Comparison of ENCODE assay signal across 9 mouse cellular contexts in the genomic region with DNA sequence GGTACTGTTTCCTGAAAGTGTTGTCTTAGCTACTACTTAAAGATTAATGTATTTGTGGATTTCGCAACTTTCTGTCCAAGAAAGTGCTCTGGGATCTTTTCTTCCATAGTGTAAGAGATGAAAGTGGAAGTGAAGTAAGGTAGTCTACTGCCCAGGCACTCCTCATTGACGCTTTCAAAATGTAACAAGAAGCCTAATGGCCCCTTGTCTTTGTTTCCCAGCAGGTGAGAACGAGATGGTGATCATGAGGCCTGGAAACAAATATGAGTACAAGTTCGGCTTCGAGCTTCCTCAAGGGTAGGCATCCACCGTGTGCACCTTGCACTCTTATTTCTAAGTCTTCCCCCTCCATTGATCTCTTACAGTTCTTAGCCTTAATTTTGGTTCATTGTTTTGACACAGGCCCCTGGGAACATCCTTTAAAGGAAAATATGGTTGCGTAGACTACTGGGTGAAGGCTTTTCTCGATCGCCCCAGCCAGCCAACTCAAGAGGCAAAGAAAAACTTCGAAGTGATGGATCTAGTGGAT. TPM values are rescaled to one million over a fixed set of nuclear protein-coding genes. Genes with fewer than 3 reads are reported as not detected.
DNase-seq lines count a peak whose midpoint lies in the region; ATAC-seq and TF ChIP-seq lines count a peak whose summit lies in the region.
"Had no signal": no experiment of that assay in that cellular context is flagged by ENCODE, and none has a peak within 500 bp of the region (broad histone marks: within the 10 kb centered on the region; RNA-seq: fewer than 3 reads in every experiment).

No protein-coding gene starts in this region.

- H3K27ac ChIP-seq in liver, adult 2 months (replicated peaks; ENCODE audit: insufficient read depth, low read depth, low read length) = peak overlapping the region; percentile 79
- H3K27ac ChIP-seq in embryonic facial prominence, embryonic 11.5 days (replicated peaks; ENCODE audit: low read depth, low read length) = no peak overlapping the region
- 0 out of 2 replicates have a peak overlapping the region, but pooled peaks have one; percentile 60 for H3K27ac ChIP-seq in hindbrain, embryonic 15.5 days (replicated peaks)
- H3K27ac ChIP-seq in midbrain, embryonic 14.5 days (replicated peaks; ENCODE audit: low read depth, low read length) = no peak overlapping the region

- H3K4me1 ChIP-seq in liver, adult 2 months (ENCODE audit: control insufficient read depth, insufficient read depth, low read length) = peaks cover 16% of the 10 kb centered on the region
- peaks cover 3% of the 10 kb centered on the region for H3K4me1 ChIP-seq in embryonic facial prominence, embryonic 11.5 days (ENCODE audit: control insufficient read depth, insufficient read depth, low read length)
- H3K4me1 ChIP-seq in hindbrain, embryonic 15.5 days (replicated peaks) = peaks cover 60% of the 10 kb centered on the region
- H3K4me1 ChIP-seq in midbrain, embryonic 14.5 days (ENCODE audit: control insufficient read depth, insufficient read depth, low read length) = peaks cover 40% of the 10 kb centered on the region

- TF ChIP-seq CTCF in liver, adult 2 months (IDR thresholded peaks at IDR 0.05; ENCODE audit: low read depth, low read length) = no peak

- H3K4me3 ChIP-seq in liver, adult 2 months (ENCODE audit: insufficient read depth, low read depth, low read length) = peak overlapping the region; percentile 68
- peak overlapping the region; percentile 72 for H3K4me3 ChIP-seq in embryonic facial prominence, embryonic 11.5 days (ENCODE audit: low read depth, low read length)
- peak overlapping the region; percentile 53 for H3K4me3 ChIP-seq in hindbrain, embryonic 15.5 days
- peak overlapping the region; percentile 72 for H3K4me3 ChIP-seq in midbrain, embryonic 14.5 days (replicated peaks; ENCODE audit: low read depth, low read length)

- H3K4me2 ChIP-seq in embryonic facial prominence, embryonic 11.5 days (ENCODE audit: low read depth, low read length) = peak overlapping the region; percentile 58
- H3K4me2 ChIP-seq in hindbrain, embryonic 15.5 days = peak overlapping the region; percentile 90
- H3K4me2 ChIP-seq in midbrain, embryonic 14.5 days (ENCODE audit: low read length) = peak overlapping the region; percentile 76

- ATAC-seq in embryonic facial prominence, embryonic 11.5 days (replicated peaks; ENCODE audit: insufficient number of reproducible peaks, low FRiP score, low TSS enrichment, low read depth) = no peak
- no peak for ATAC-seq in hindbrain, embryonic 15.5 days (ENCODE audit: low FRiP score, low read depth)
- no peak for ATAC-seq in midbrain, embryonic 14.5 days (ENCODE audit: low FRiP score, low TSS enrichment)

- DNase-seq in liver, adult 2 months (ENCODE audit: extremely low read depth, low read depth, low spot score) = peak; percentile 28
- DNase-seq in liver = no peak
- no peak for DNase-seq in embryonic facial prominence, embryonic 11.5 days (ENCODE audit: low spot score)
- DNase-seq in midbrain, embryonic 14.5 days = no peak
- no peak for DNase-seq in frontal cortex, postnatal 10 days (ENCODE audit: low spot score in 2 of 2)
- DNase-seq in right cerebral cortex, postnatal 4 days = no peak
- DNase-seq in gastrocnemius, postnatal 36 days = no peak

- H3K36me3 ChIP-seq in liver, adult 2 months (ENCODE audit: control insufficient read depth, insufficient read depth, low read length) = peaks cover 29% of the 10 kb centered on the region
- no peaks in the 10 kb centered on the region; the same call in 1 of the 2 replicates for H3K36me3 ChIP-seq in embryonic facial prominence, embryonic 11.5 days (replicated peaks; ENCODE audit: control insufficient read depth, insufficient read depth, low read depth, low read length)
- peaks cover 12% of the 10 kb centered on the region; the same call in 1 of the 2 replicates for H3K36me3 ChIP-seq in hindbrain, embryonic 15.5 days
- peaks cover 22% of the 10 kb centered on the region for H3K36me3 ChIP-seq in midbrain, embryonic 14.5 days (ENCODE audit: control insufficient read depth, insufficient read depth, low read length)

- H3K79me2 ChIP-seq in liver, adult 2 months (ENCODE audit: control insufficient read depth, insufficient read depth, low read length) = peaks cover 3% of the 10 kb centered on the region; the same call in 1 of the 2 replicates

- no peaks in the 10 kb centered on the region for H3K27me3 ChIP-seq in liver, adult 2 months (ENCODE audit: control insufficient read depth, insufficient read depth, low read length)
- no peaks in the 10 kb centered on the region for H3K27me3 ChIP-seq in embryonic facial prominence, embryonic 11.5 days (ENCODE audit: control insufficient read depth, insufficient read depth, low read length)
- no peaks in the 10 kb centered on the region for H3K27me3 ChIP-seq in hindbrain, embryonic 15.5 days
- H3K27me3 ChIP-seq in midbrain, embryonic 14.5 days (ENCODE audit: control insufficient read depth, insufficient read depth, low read length) = no peaks in the 10 kb centered on the region

- TF ChIP-seq POLR2A in liver, adult 2 months (IDR thresholded peaks at IDR 0.05; ENCODE audit: extremely low read depth, insufficient read depth, low read length) = no peak

- intact Hi-C loops in gastrocnemius, postnatal 36 days (cut with DNase I) = no loop called here

- peak overlapping the region; percentile 87 for H3K9ac ChIP-seq in liver, adult 2 months (ENCODE audit: low read depth, low read length)
- H3K9ac ChIP-seq in embryonic facial prominence, embryonic 11.5 days (replicated peaks; ENCODE audit: low read length) = peak overlapping the region; percentile 82
- peak overlapping the region; percentile 41 for H3K9ac ChIP-seq in hindbrain, embryonic 15.5 days
- H3K9ac ChIP-seq in midbrain, embryonic 14.5 days (replicated peaks; ENCODE audit: low read length) = peak overlapping the region; percentile 59

- H3K9me3 ChIP-seq in embryonic facial prominence, embryonic 11.5 days (replicated peaks; ENCODE audit: control insufficient read depth, low read length) = no peaks in the 10 kb centered on the region
- no peaks in the 10 kb centered on the region for H3K9me3 ChIP-seq in hindbrain, embryonic 15.5 days
- no peaks in the 10 kb centered on the region for H3K9me3 ChIP-seq in midbrain, embryonic 14.5 days (ENCODE audit: control insufficient read depth, low read length)

- 37% methylated on average over 10 of the region's 10 CpGs for WGBS in liver, adult 2 months
- WGBS in embryonic facial prominence, embryonic 11.5 days = 49% methylated on average over 10 of the region's 10 CpGs
- 33% methylated on average over 10 of the region's 10 CpGs for WGBS in hindbrain, embryonic 15.5 days
- WGBS in midbrain, embryonic 14.5 days = 40% methylated on average over 10 of the region's 10 CpGs

RNA-seq across cellular contexts. Expression of a gene that starts 1.0 kb away (rescaled TPM):
- 153 and 159 TPM in 2 replicates for total RNA-seq in liver, adult 2 months (2014; rRNA removed)
- polyA plus RNA-seq in liver, adult 2 months (2012; rRNA removed) = 51.0 and 74.3 TPM in 2 replicates
- 62.3 and 63.6 TPM in 2 replicates for polyA plus RNA-seq in embryonic facial prominence, embryonic 11.5 days (2014; fragmentation: Nextera tagmentation; extraction: Ambion mirVana)
- polyA plus RNA-seq in hindbrain, embryonic 15.5 days (2015; fragmentation: Nextera tagmentation; extraction: Ambion mirVana) = 48.2 and 53.0 TPM in 2 replicates
- polyA plus RNA-seq in midbrain, embryonic 14.5 days (2014; fragmentation: Nextera tagmentation; extraction: Ambion mirVana) = 45.0 and 60.1 TPM in 2 replicates
- total RNA-seq in gastrocnemius, postnatal 36 days (2021) = 100 to 1,000 TPM; 572 to 620 TPM

RNA-seq across cellular contexts. Expression of a gene that starts 18.1 kb away (rescaled TPM):
- total RNA-seq in liver, adult 2 months (2014; rRNA removed) = not detected in 2 replicates
- polyA plus RNA-seq in liver, adult 2 months (2012; rRNA removed) = not detected in 2 replicates
- polyA plus RNA-seq in embryonic facial prominence, embryonic 11.5 days (2014; fragmentation: Nextera tagmentation; extraction: Ambion mirVana) = not detected in 2 replicates
- polyA plus RNA-seq in hindbrain, embryonic 15.5 days (2015; fragmentation: Nextera tagmentation; extraction: Ambion mirVana) = 1.8 and 2.2 TPM in 2 replicates
- 0.43 and 0.45 TPM in 2 replicates for polyA plus RNA-seq in midbrain, embryonic 14.5 days (2014; fragmentation: Nextera tagmentation; extraction: Ambion mirVana)
- 1 to 10 TPM; 1.4 to 2.4 TPM for total RNA-seq in gastrocnemius, postnatal 36 days (2021)
- polyA plus RNA-seq: brain, embryonic 14.5 days had no signal

RNA-seq across cellular contexts. Expression of a gene that starts 33.8 kb away (rescaled TPM):
- total RNA-seq in liver, adult 2 months (2014; rRNA removed) = 29.6 and 36.4 TPM in 2 replicates
- 93.8 and 98.4 TPM in 2 replicates for polyA plus RNA-seq in liver, adult 2 months (2012; rRNA removed)
- polyA plus RNA-seq in embryonic facial prominence, embryonic 11.5 days (2014; fragmentation: Nextera tagmentation; extraction: Ambion mirVana) = 1.2 and 1.5 TPM in 2 replicates
- 1.9 and 2.0 TPM in 2 replicates for polyA plus RNA-seq in hindbrain, embryonic 15.5 days (2015; fragmentation: Nextera tagmentation; extraction: Ambion mirVana)
- 0.84 and 1.3 TPM in 2 replicates for polyA plus RNA-seq in midbrain, embryonic 14.5 days (2014; fragmentation: Nextera tagmentation; extraction: Ambion mirVana)
- 100 to 1,000 TPM; 612 to 621 TPM for total RNA-seq in gastrocnemius, postnatal 36 days (2021)

RNA-seq across cellular contexts. Expression of a gene that starts 35.2 kb away (rescaled TPM):
- 5.7 and 8.2 TPM in 2 replicates for total RNA-seq in liver, adult 2 months (2014; rRNA removed)
- polyA plus RNA-seq in liver, adult 2 months (2012; rRNA removed) = 7.0 and 7.7 TPM in 2 replicates
- 13.2 and 14.2 TPM in 2 replicates for polyA plus RNA-seq in embryonic facial prominence, embryonic 11.5 days (2014; fragmentation: Nextera tagmentation; extraction: Ambion mirVana)
- polyA plus RNA-seq in hindbrain, embryonic 15.5 days (2015; fragmentation: Nextera tagmentation; extraction: Ambion mirVana) = 36.8 and 38.8 TPM in 2 replicates
- 14.8 and 17.1 TPM in 2 replicates for polyA plus RNA-seq in midbrain, embryonic 14.5 days (2014; fragmentation: Nextera tagmentation; extraction: Ambion mirVana)
- total RNA-seq in gastrocnemius, postnatal 36 days (2021) = 10 to 100 TPM; 36.7 to 41.4 TPM

RNA-seq across cellular contexts. Expression of a gene that starts 37.7 kb away (rescaled TPM):
- total RNA-seq in liver, adult 2 months (2014; rRNA removed) = 0.07 TPM in 1 of 2 replicates, not detected in the other
- 0.05 and 0.07 TPM in 2 replicates for polyA plus RNA-seq in liver, adult 2 months (2012; rRNA removed)
- 0.90 and 1.1 TPM in 2 replicates for polyA plus RNA-seq in embryonic facial prominence, embryonic 11.5 days (2014; fragmentation: Nextera tagmentation; extraction: Ambion mirVana)
- 16.7 and 19.9 TPM in 2 replicates for polyA plus RNA-seq in hindbrain, embryonic 15.5 days (2015; fragmentation: Nextera tagmentation; extraction: Ambion mirVana)
- polyA plus RNA-seq in midbrain, embryonic 14.5 days (2014; fragmentation: Nextera tagmentation; extraction: Ambion mirVana) = 12.0 and 13.7 TPM in 2 replicates
- under 1 TPM; 0.59 to 0.92 TPM for total RNA-seq in gastrocnemius, postnatal 36 days (2021)

Comparison
In these comparisons a context has a peak if more than half of its experiments do, and no peak if none do; other contexts are left out.
1. H3K27ac ChIP-seq: peak in liver, adult 2 months (single experiment) and hindbrain, embryonic 15.5 days (single experiment); none in embryonic facial prominence, embryonic 11.5 days (single experiment) and midbrain, embryonic 14.5 days (single experiment).
2. RNA of a gene that starts 33.8 kb away (polyA plus RNA-seq): 93.8 to 98.4 TPM in liver, adult 2 months; 1.9 to 2.0 TPM in hindbrain, embryonic 15.5 days, 1.2 to 1.5 TPM in embryonic facial prominence, embryonic 11.5 days and 0.84 to 1.3 TPM in midbrain, embryonic 14.5 days; every median in the first group is over 10 times any median in the second.
3. Peak in every context shown above with its lines, with median percentiles within 50 percentile points of each other: H3K4me3 ChIP-seq, H3K9ac ChIP-seq and H3K4me2 ChIP-seq.